Mouse (Mus musculus) layer of hippocampus, postnatal 36 days (tissue): ENCODE measurements around the gene Xlr5b. TPM values are rescaled to one million over a fixed set of nuclear protein-coding genes. Genes with fewer than 3 reads are reported as not detected.
"Not testable (repeated sequence)": the region's sequence is repeated elsewhere in the genome, so short reads cannot be mapped to it uniquely, and the experiment has no call there.

Source experiments
- DNase-seq, 2 experiments: peaks; one replicate each; pipeline ENCODE4 v3.0.0; 2022
- total RNA-seq, 2 experiments: library from RNA; stranded (reverse); gene quantifications; 2 replicates each; pipeline ENCODE4 v1.2.3; 2021

Xlr5b gene
- not detected for total RNA-seq

DNA sequence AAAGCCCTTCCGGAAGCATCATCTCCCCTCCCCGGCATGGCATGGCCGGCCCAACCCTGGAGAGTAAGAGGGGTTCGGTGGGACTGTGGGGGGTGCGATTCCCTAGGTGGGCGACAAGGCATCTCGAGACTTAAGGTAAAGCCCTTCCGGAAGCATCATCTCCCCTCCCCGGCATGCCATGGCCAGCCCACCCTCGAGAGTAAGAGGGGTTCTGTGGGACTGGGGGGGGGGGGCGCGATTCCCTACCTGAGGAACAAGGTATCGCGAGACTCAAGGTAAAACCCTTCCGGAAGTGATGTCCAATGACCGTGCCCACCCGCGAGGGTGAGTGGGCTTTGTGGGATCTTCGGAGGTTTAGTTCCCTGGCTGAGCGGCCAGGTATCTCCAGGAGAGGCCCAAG is at the start of gene Xlr5b:
TSS of gene Xlr5b (plus strand) at position 301 of the 400 bp plus-strand sequence.
- DNase-seq, result not testable (repeated sequence)

DNA sequence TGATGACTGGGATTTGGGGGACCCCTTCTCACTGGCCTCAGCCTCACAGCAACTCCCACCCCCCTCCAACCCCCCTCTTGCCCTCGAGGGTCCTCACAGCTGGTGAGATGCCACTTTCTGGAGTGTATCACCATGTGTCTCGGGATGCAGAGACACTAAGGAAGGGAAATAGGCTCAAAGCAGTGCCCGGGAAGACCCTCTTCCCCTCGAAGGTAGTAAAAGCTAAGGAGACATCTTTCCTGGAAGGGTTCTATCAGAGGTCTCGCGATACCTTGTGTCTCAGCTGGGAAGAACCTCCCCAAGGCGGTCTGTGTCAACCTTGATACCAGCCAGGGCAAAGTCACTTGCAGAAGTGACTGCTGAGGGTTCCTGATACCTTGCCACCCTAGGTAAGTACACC is 31.8 kb upstream of the Xlr5b start, which contains the start of gene Gm14685:
TSS of gene Gm14685 (plus strand) at position 301 of the 400 bp plus-strand sequence.
- not testable (repeated sequence) for DNase-seq

DNA sequence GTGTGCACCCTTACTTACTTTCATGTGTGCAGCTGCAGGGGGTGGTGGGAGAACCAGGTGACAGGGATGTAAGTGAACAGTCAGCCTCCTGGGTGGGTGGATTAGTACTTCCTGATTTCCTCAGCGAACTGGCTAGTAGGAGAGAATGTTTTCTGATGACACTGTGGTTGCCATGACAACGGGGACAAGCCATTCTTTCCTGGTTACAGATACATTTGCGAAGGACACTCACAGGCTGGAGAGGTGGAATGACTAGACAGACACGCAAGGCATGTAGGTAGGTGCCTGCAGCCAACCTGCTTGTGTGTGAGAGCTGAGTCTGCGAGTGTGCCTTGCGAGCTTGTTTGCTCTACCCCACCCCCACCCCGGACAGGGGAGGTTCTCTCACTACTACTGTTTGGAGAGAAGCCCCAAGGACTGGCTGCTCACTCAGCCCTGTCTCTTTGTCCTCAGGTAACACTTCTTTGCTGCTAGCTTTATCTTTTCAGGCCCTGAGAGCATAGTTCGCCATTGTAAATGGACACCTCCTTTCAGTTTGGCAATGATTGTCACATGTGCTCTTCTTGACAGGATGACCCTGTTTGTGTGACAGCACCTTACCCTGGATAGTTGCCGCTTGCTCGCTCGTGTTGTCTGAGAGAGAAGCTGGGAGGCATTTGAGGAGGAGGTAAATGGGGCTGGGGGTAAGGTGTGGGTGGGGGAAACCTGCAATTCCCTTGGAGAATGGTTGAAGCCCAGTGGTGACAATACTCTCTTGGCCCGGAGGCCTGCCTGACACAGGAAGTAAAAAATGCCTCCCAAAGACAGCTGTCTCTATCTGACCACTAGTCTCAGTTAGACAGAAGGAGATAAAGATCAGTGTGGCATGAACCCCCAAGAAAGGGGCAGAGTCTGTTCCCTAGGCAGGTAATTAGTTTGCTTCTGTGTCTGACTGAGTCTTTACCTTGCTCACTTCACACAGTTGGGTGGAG is 25.5 kb upstream of the Xlr5b start:
- DNase-seq, result not testable (repeated sequence)

DNA sequence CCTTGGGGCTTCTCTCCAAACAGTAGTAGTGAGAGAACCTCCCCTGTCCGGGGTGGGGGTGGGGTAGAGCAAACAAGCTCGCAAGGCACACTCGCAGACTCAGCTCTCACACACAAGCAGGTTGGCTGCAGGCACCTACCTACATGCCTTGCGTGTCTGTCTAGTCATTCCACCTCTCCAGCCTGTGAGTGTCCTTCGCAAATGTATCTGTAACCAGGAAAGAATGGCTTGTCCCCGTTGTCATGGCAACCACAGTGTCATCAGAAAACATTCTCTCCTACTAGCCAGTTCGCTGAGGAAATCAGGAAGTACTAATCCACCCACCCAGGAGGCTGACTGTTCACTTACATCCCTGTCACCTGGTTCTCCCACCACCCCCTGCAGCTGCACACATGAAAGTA is 5.4 kb upstream of the Xlr5b start:
- not testable (repeated sequence) for DNase-seq

DNA sequence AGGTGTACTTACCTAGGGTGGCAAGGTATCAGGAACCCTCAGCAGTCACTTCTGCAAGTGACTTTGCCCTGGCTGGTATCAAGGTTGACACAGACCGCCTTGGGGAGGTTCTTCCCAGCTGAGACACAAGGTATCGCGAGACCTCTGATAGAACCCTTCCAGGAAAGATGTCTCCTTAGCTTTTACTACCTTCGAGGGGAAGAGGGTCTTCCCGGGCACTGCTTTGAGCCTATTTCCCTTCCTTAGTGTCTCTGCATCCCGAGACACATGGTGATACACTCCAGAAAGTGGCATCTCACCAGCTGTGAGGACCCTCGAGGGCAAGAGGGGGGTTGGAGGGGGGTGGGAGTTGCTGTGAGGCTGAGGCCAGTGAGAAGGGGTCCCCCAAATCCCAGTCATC is 754 bp downstream of the Xlr5b start, which contains the start of gene DXBay18:
TSS of gene DXBay18 (minus strand) at position 101 of the 400 bp plus-strand sequence.
- not testable (repeated sequence) for DNase-seq

DNA sequence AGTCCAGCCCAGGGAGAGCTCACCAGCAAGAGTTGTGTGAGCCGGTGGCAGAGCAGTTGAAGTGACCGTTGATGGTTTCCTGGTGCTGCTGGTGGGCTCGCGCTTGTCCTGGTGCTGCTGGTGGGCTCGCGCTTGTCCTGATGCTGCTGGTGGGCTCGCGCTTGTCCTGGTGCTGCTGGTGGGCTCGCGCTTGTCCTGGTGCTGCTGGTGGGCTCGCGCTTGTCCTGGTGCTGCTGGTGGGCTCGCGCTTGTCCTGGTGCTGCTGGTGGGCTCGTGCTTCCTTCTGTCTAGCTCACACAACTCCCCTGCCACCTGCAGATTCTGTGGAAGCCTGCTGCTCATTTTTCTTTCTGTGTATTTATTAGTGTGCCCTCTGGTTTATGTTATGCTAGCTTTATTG is 28.3 kb downstream of the Xlr5b start, which contains the start of gene Spin2d:
TSS of gene Spin2d (minus strand) at position 101 of the 400 bp plus-strand sequence.
- DNase-seq, result not testable (repeated sequence)

DNA sequence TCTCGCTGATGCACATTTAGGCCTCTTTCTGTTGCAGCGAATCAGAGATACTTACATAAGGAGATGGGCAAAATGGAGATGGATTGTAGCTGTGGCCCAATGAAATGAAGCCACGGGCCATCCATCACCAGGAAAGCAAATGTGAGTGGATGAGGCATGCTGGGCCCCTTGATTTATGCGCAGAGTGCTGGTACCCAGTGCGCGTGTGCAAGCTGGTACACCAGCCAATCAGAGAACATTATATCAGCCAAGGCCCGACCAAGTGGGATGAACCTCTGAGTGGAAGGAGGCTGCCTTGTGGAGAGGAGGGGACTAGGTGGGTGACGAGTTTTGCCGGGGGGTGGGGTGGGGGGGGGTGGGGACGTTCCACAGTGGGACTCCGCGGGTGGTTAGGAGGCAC is 43.3 kb downstream of the Xlr5b start, which contains the start of gene Xlr3b:
TSS of gene Xlr3b (plus strand) at position 274 of the 400 bp plus-strand sequence.
- peak in 1 of 2 experiments; percentile 1 for DNase-seq

Other genes starting within 250 kb of the Xlr5b start
- 10 to 100 TPM; 47.8 to 52.0 TPM for gene Cetn2, start 230.4 kb upstream of the Xlr5b start, total RNA-seq
- gene Nsdhl, start 230.2 kb upstream of the Xlr5b start, total RNA-seq, result 10 to 100 TPM; 23.3 to 23.7 TPM
- gene Zfp185, start 161.5 kb upstream of the Xlr5b start, total RNA-seq, result 1 to 10 TPM in 1 of 2 experiments, under 1 TPM in 1; 0.91 to 1.0 TPM
- under 1 TPM; 0.25 to 0.38 TPM for gene Pnma5, start 111.7 kb upstream of the Xlr5b start, total RNA-seq
- 10 to 100 TPM; 19.4 to 20.1 TPM for gene Pnma3, start 84.0 kb upstream of the Xlr5b start, total RNA-seq
- gene Xlr4a, start 66.3 kb upstream of the Xlr5b start, total RNA-seq, result 1 to 10 TPM in 1 of 2 experiments, not detected in 1; 1.6 TPM
- gene Xlr3a, start 51.7 kb upstream of the Xlr5b start, total RNA-seq, result 1 to 10 TPM; 2.2 to 2.7 TPM
- gene Gm14685, start 31.7 kb upstream of the Xlr5b start, total RNA-seq, result 1 to 10 TPM; 2.4 to 2.7 TPM
- gene DXBay18, start 654 bp downstream of the Xlr5b start, total RNA-seq, result 1 to 10 TPM; 1.6 to 2.7 TPM
- not detected for gene Spin2d, start 28.2 kb downstream of the Xlr5b start, total RNA-seq
- gene Xlr3b, start 43.4 kb downstream of the Xlr5b start, total RNA-seq, result 10 to 100 TPM in 1 of 2 experiments, 1 to 10 TPM in 1; 4.1 to 14.2 TPM
- gene Xlr4b, start 65.5 kb downstream of the Xlr5b start, total RNA-seq, result 1 to 10 TPM in 1 of 2 experiments, under 1 TPM in 1; 0.37 to 4.8 TPM
- 10 to 100 TPM; 15.2 to 15.6 TPM for gene F8a, start 79.5 kb downstream of the Xlr5b start, total RNA-seq
- under 1 TPM in 1 of 2 experiments, not detected in 1; 0.73 TPM for gene Xlr4c, start 94.3 kb downstream of the Xlr5b start, total RNA-seq
- gene Xlr3c, start 116.6 kb downstream of the Xlr5b start, total RNA-seq, result not detected
- under 1 TPM in 1 of 2 experiments, not detected in 1; 0.33 TPM for gene Xlr5a, start 144.2 kb downstream of the Xlr5b start, total RNA-seq
- gene Xlr5c, start 144.2 kb downstream of the Xlr5b start, total RNA-seq, result not detected
- gene Gm45015, start 188.0 kb downstream of the Xlr5b start, total RNA-seq, result not detected
- 10 to 100 TPM; 11.4 to 11.5 TPM for gene Zfp275, start 193.8 kb downstream of the Xlr5b start, total RNA-seq
- under 1 TPM in 1 of 2 experiments, not detected in 1; 0.15 TPM for gene Gm18336, start 249.9 kb downstream of the Xlr5b start, total RNA-seq